Mouse (Mus musculus) lung, adult 2 months (tissue): ENCODE measurements around the gene Ascc2.

Source experiments
- CTCF ChIP-seq: fragments of 200-500 bp; IDR thresholded peaks from 2 replicates; pipeline ENCODE4 v1.5.1; 2011; ENCODE audit warnings: mild to moderate bottlenecking, low read length, control low read depth; ENCODE audit not compliant: insufficient read depth
- POLR2A ChIP-seq: fragments of 200-500 bp; IDR thresholded peaks from 2 replicates; pipeline ENCODE4 v1.6.1; 2011; ENCODE audit warnings: low read depth, mild to moderate bottlenecking, control low read depth, low read length, borderline replicate concordance; ENCODE audit errors: extremely low read depth

DNA sequence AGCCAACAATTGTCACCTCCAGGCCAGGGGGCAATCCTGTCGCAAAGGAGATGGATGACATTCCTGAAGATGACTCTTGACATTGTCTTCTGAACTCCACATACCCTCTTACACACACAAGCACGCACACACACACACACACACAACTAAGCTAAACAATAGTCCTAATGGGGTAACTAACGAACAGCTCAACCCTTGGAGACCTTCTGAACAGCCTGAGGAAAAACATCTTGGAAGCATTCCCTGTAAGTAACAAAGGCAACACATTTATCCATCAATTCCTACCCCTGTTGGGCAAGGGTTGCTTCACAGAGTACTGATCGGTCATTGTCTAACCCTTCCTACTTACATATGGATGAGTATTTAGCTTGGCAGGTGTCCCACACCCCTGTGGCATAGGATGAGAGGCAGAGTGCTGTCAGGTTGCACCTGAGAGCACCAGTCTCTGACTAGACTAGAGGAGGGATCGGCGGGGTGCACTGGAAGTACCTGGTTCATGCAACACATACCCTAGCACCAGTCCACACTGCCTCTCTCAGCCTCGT, 15.0 kb upstream of the Ascc2 start:
- TF ChIP-seq CTCF (no peak), POLR2A (no peak)
